In genomic region chr9:16499621-16500381, GRCm38 (mm10) we compare ENCODE assay signal across 9 mouse cellular contexts. TPM values are rescaled to one million over a fixed set of nuclear protein-coding genes. Genes with fewer than 3 reads are reported as not detected.
DNase-seq lines count a peak whose midpoint lies in the region; ATAC-seq lines count a peak whose summit lies in the region.
"Had no signal": no experiment of that assay in that cellular context is flagged by ENCODE, and none has a peak within 500 bp of the region (broad histone marks: within the 10 kb centered on the region; RNA-seq: fewer than 3 reads in every experiment).

No protein-coding gene starts in this region.

- H3K4me2 ChIP-seq in kidney, embryonic 14.5 days (replicated peaks; ENCODE audit: low read depth, low read length): peak overlapping the region; percentile 95
- H3K4me2 ChIP-seq in heart, embryonic 11.5 days: peak overlapping the region; percentile 93
- peak overlapping the region; percentile 60 for H3K4me2 ChIP-seq in liver, embryonic 16.5 days (ENCODE audit: low read depth, low read length)

- H3K4me3 ChIP-seq in kidney, embryonic 14.5 days (ENCODE audit: low read length): peak overlapping the region; percentile 62
- peak overlapping the region; percentile 49 for H3K4me3 ChIP-seq in heart, embryonic 11.5 days (ENCODE audit: low read depth, low read length)
- H3K4me3 ChIP-seq in liver, embryonic 16.5 days (ENCODE audit: low read depth, low read length): peak overlapping the region; percentile 42

- under 1% methylated on average over 35 of the region's 35 CpGs for WGBS in kidney, embryonic 14.5 days
- under 1% methylated on average over 35 of the region's 35 CpGs for WGBS in heart, embryonic 11.5 days (ENCODE audit: insufficient replicate concordance)
- WGBS in liver, embryonic 16.5 days (ENCODE audit: insufficient replicate concordance): 1% methylated on average over 35 of the region's 35 CpGs

- peak overlapping the region; percentile 47; the same call in 1 of the 2 replicates for H3K27ac ChIP-seq in kidney, embryonic 14.5 days (ENCODE audit: low read depth, low read length)
- H3K27ac ChIP-seq in heart, embryonic 11.5 days (ENCODE audit: low read depth, low read length): no peak overlapping the region; the same call in 1 of the 2 replicates
- no peak overlapping the region for H3K27ac ChIP-seq in liver, embryonic 16.5 days (ENCODE audit: low read length)

- H3K27me3 ChIP-seq in kidney, embryonic 14.5 days (ENCODE audit: control insufficient read depth, insufficient read depth, low read length): 0 out of 2 replicates have a peak, but pooled peaks cover 4% of the 10 kb centered on the region
- peaks cover 8% of the 10 kb centered on the region; the same call in 1 of the 2 replicates for H3K27me3 ChIP-seq in heart, embryonic 11.5 days (ENCODE audit: control insufficient read depth, insufficient read depth, low read length)
- H3K27me3 ChIP-seq in liver, embryonic 16.5 days (ENCODE audit: control insufficient read depth, insufficient read depth, low read depth, low read length): peaks cover 43% of the 10 kb centered on the region

- H3K9me3 ChIP-seq in kidney, embryonic 14.5 days (ENCODE audit: control insufficient read depth, low read length): no peaks in the 10 kb centered on the region
- H3K9me3 ChIP-seq in heart, embryonic 11.5 days (replicated peaks; ENCODE audit: control insufficient read depth, low read length): no peaks in the 10 kb centered on the region
- no peaks in the 10 kb centered on the region for H3K9me3 ChIP-seq in liver, embryonic 16.5 days (replicated peaks; ENCODE audit: control insufficient read depth, low read length)

- 0 out of 2 replicates have a peak, but pooled peaks cover 5% of the 10 kb centered on the region for H3K4me1 ChIP-seq in kidney, embryonic 14.5 days (ENCODE audit: control insufficient read depth, insufficient read depth, low read length)
- no peaks in the 10 kb centered on the region for H3K4me1 ChIP-seq in heart, embryonic 11.5 days (ENCODE audit: control insufficient read depth, insufficient read depth, low read length)
- peaks cover 4% of the 10 kb centered on the region for H3K4me1 ChIP-seq in liver, embryonic 16.5 days (ENCODE audit: control insufficient read depth, low read depth, low read length)

- DNase-seq in kidney, adult 9 months: no peak
- DNase-seq in embryo, embryonic 10 days (ENCODE audit: low spot score): peak; percentile 79
- peak; percentile 53 for DNase-seq in layer of hippocampus, adult 11-12 months (ENCODE audit: low spot score)
- DNase-seq in ovary, postnatal 14 days (ENCODE audit: low spot score): peak; percentile 7

- H3K36me3 ChIP-seq in kidney, embryonic 14.5 days (ENCODE audit: control insufficient read depth, insufficient read depth, low read length): no peaks in the 10 kb centered on the region
- H3K36me3 ChIP-seq in heart, embryonic 11.5 days (ENCODE audit: control insufficient read depth, insufficient read depth, low read length): no peaks in the 10 kb centered on the region
- H3K36me3 ChIP-seq in liver, embryonic 16.5 days (ENCODE audit: control insufficient read depth, insufficient read depth): no peaks in the 10 kb centered on the region
- H3K36me3 ChIP-seq: G1E had no signal

- peak; percentile 43 for ATAC-seq in kidney, embryonic 14.5 days (ENCODE audit: low FRiP score, low TSS enrichment)
- no peak for ATAC-seq in heart, embryonic 11.5 days (replicated peaks; ENCODE audit: insufficient number of reproducible peaks, low FRiP score, low TSS enrichment)
- ATAC-seq in liver, embryonic 16.5 days (ENCODE audit: low read depth): no peak
- ATAC-seq in megakaryocyte progenitor cell, adult 5-6 weeks (replicated peaks; ENCODE audit: poor library complexity): no peak

- H3K9ac ChIP-seq in kidney, embryonic 14.5 days (ENCODE audit: low read depth, low read length): peak overlapping the region; percentile 69
- peak overlapping the region; percentile 62 for H3K9ac ChIP-seq in heart, embryonic 11.5 days (ENCODE audit: low read depth, low read length)
- no peak overlapping the region for H3K9ac ChIP-seq in liver, embryonic 16.5 days (ENCODE audit: low read depth, low read length)

RNA-seq across cellular contexts. Expression of gene Fat3, which starts 1.3 kb away (rescaled TPM):
- polyA plus RNA-seq in kidney, embryonic 14.5 days (2014; fragmentation: Nextera tagmentation; extraction: Ambion mirVana): 4.7 and 6.6 TPM in 2 replicates
- polyA plus RNA-seq in heart, embryonic 11.5 days (2014; fragmentation: Nextera tagmentation; extraction: Ambion mirVana): 2.3 and 2.5 TPM in 2 replicates
- polyA plus RNA-seq in liver, embryonic 16.5 days (2015; fragmentation: Nextera tagmentation; extraction: Ambion mirVana): 0.05 and 0.06 TPM in 2 replicates
- total RNA-seq in megakaryocyte progenitor cell, adult 5-6 weeks (2015): not detected in 2 replicates
- not detected in 2 replicates for total RNA-seq in megakaryocyte progenitor cell, adult 5-6 weeks (2017)
- polyA plus RNA-seq: G1E had no signal
